Mouse (Mus musculus): ENCODE measurements around the gene Fam107a. TPM values are rescaled to one million over a fixed set of nuclear protein-coding genes. Genes with fewer than 3 reads are reported as not detected.

The Fam107a gene
- polyA plus RNA-seq, 1 experiment from 2014 or later: 8.2 TPM

GRCm38 (mm10) chr14:8325746-8326145, 7.9 kb upstream of the Fam107a start:
- 71% methylated on average over 4 of the region's 4 CpGs for WGBS
- Histone ChIP-seq H3K27me3 (ENCODE audit: insufficient read depth, low read length) (no peaks in the 10 kb centered on the region), H3K27ac (peak overlapping the region; percentile 19; the same call in 1 of the 2 replicates), H3K9ac (ENCODE audit: low read depth, low read length) (no peak overlapping the region), H3K4me3 (replicated peaks; ENCODE audit: low read depth, low read length) (no peak overlapping the region), H3K36me3 (ENCODE audit: insufficient read depth, low read length) (no peaks in the 10 kb centered on the region), H3K4me1 (replicated peaks; ENCODE audit: insufficient read depth, low read length) (0 out of 2 replicates have a peak, but pooled peaks cover 5% of the 10 kb centered on the region), H3K4me2 (ENCODE audit: low read length) (no peak overlapping the region), H3K9me3 (replicated peaks; ENCODE audit: low read length) (no peaks in the 10 kb centered on the region)
- no peak for ATAC-seq (replicated peaks; ENCODE audit: low FRiP score, low read depth)
- no peak for DNase-seq (ENCODE audit: low spot score)
- TF ChIP-seq CTCF (IDR thresholded peaks at IDR 0.05; ENCODE audit: low read depth): no peak

- no peak for DNase-seq (ENCODE audit: low spot score)
- Histone ChIP-seq H3K36me3 (ENCODE audit: insufficient read depth, low read length) (no peaks in the 10 kb centered on the region), H3K27me3 (ENCODE audit: insufficient read depth, low read length) (0 out of 2 replicates have a peak, but pooled peaks cover 6% of the 10 kb centered on the region), H3K9ac (ENCODE audit: low read depth, low read length) (no peak overlapping the region), H3K4me3 (replicated peaks; ENCODE audit: low read depth, low read length) (no peak overlapping the region), H3K4me1 (replicated peaks; ENCODE audit: insufficient read depth, low read length) (peaks cover 10% of the 10 kb centered on the region), H3K4me2 (ENCODE audit: low read length) (no peak overlapping the region), H3K9me3 (replicated peaks; ENCODE audit: low read length) (no peaks in the 10 kb centered on the region), H3K27ac (no peak overlapping the region)
- 85% methylated on average over 3 of the region's 3 CpGs for WGBS
- ATAC-seq (replicated peaks; ENCODE audit: low FRiP score, low read depth): no peak
- TF ChIP-seq CTCF (IDR thresholded peaks at IDR 0.05; ENCODE audit: low read depth): no peak
These were observed 2.7 kb upstream of the Fam107a start for GRCm38 (mm10) chr14:8320528-8320927.

GRCm38 (mm10) chr14:8316366-8317193, 1.2 kb downstream of the Fam107a start:
- 5% methylated on average over 23 of the region's 23 CpGs for WGBS
- Histone ChIP-seq H3K4me2 (ENCODE audit: low read length) (peak overlapping the region; percentile 53), H3K36me3 (ENCODE audit: insufficient read depth, low read length) (no peaks in the 10 kb centered on the region), H3K9me3 (replicated peaks; ENCODE audit: low read length) (no peaks in the 10 kb centered on the region), H3K27me3 (ENCODE audit: insufficient read depth, low read length) (0 out of 2 replicates have a peak, but pooled peaks cover 6% of the 10 kb centered on the region), H3K4me1 (replicated peaks; ENCODE audit: insufficient read depth, low read length) (peaks cover 10% of the 10 kb centered on the region), H3K4me3 (replicated peaks; ENCODE audit: low read depth, low read length) (peak overlapping the region; percentile 24), H3K27ac (0 out of 2 replicates have a peak overlapping the region, but pooled peaks have one; percentile 14), H3K9ac (ENCODE audit: low read depth, low read length) (peak overlapping the region; percentile 35)
- DNase-seq (ENCODE audit: low spot score): peak; percentile 51
- no peak for ATAC-seq (replicated peaks; ENCODE audit: low FRiP score, low read depth)
- TF ChIP-seq CTCF (IDR thresholded peaks at IDR 0.05; ENCODE audit: low read depth): no peak

GRCm38 (mm10) chr14:8315169-8315568, 2.7 kb downstream of the Fam107a start:
- TF ChIP-seq CTCF (IDR thresholded peaks at IDR 0.05; ENCODE audit: low read depth): no peak
- no peak overlapping the region for H3K9ac ChIP-seq (ENCODE audit: low read depth, low read length)
- peak overlapping the region; percentile 53; the same call in 1 of the 2 replicates for H3K4me2 ChIP-seq (ENCODE audit: low read length)
- H3K4me1 ChIP-seq (replicated peaks; ENCODE audit: insufficient read depth, low read length): peaks cover 10% of the 10 kb centered on the region
- 0 out of 2 replicates have a peak, but pooled peaks cover 6% of the 10 kb centered on the region for H3K27me3 ChIP-seq (ENCODE audit: insufficient read depth, low read length)
- no peak overlapping the region for H3K4me3 ChIP-seq (replicated peaks; ENCODE audit: low read depth, low read length)
- 47% methylated on average over 6 of the region's 6 CpGs for WGBS
- DNase-seq (ENCODE audit: low spot score) (no peak), ATAC-seq (replicated peaks; ENCODE audit: low FRiP score, low read depth) (no peak)
- H3K27ac ChIP-seq: peak overlapping the region; percentile 31; the same call in 1 of the 2 replicates
- no peaks in the 10 kb centered on the region for H3K9me3 ChIP-seq (replicated peaks; ENCODE audit: low read length)
- no peaks in the 10 kb centered on the region for H3K36me3 ChIP-seq (ENCODE audit: insufficient read depth, low read length)

- Histone ChIP-seq H3K4me1 (replicated peaks; ENCODE audit: insufficient read depth, low read length) (peaks cover 10% of the 10 kb centered on the region), H3K27ac (no peak overlapping the region), H3K36me3 (ENCODE audit: insufficient read depth, low read length) (no peaks in the 10 kb centered on the region), H3K4me3 (replicated peaks; ENCODE audit: low read depth, low read length) (no peak overlapping the region), H3K9me3 (replicated peaks; ENCODE audit: low read length) (no peaks in the 10 kb centered on the region), H3K9ac (ENCODE audit: low read depth, low read length) (no peak overlapping the region), H3K27me3 (ENCODE audit: insufficient read depth, low read length) (0 out of 2 replicates have a peak, but pooled peaks cover 6% of the 10 kb centered on the region), H3K4me2 (ENCODE audit: low read length) (no peak overlapping the region)
- 21% methylated on average over 3 of the region's 3 CpGs for WGBS
- TF ChIP-seq CTCF (IDR thresholded peaks at IDR 0.05; ENCODE audit: low read depth): peak; percentile 69
- ATAC-seq (replicated peaks; ENCODE audit: low FRiP score, low read depth): no peak
- peak; percentile 46 for DNase-seq (ENCODE audit: low spot score)
These were observed 3.3 kb downstream of the Fam107a start for GRCm38 (mm10) chr14:8314536-8314935.

- Histone ChIP-seq H3K27me3 (ENCODE audit: insufficient read depth, low read length) (0 out of 2 replicates have a peak, but pooled peaks cover 6% of the 10 kb centered on the region), H3K36me3 (ENCODE audit: insufficient read depth, low read length) (no peaks in the 10 kb centered on the region), H3K4me1 (replicated peaks; ENCODE audit: insufficient read depth, low read length) (peaks cover 10% of the 10 kb centered on the region), H3K9ac (ENCODE audit: low read depth, low read length) (no peak overlapping the region), H3K4me3 (replicated peaks; ENCODE audit: low read depth, low read length) (no peak overlapping the region), H3K27ac (0 out of 2 replicates have a peak overlapping the region, but pooled peaks have one; percentile 1), H3K4me2 (ENCODE audit: low read length) (no peak overlapping the region), H3K9me3 (replicated peaks; ENCODE audit: low read length) (no peaks in the 10 kb centered on the region)
- TF ChIP-seq CTCF (IDR thresholded peaks at IDR 0.05; ENCODE audit: low read depth): no peak
- DNase-seq (ENCODE audit: low spot score): no peak
- ATAC-seq (replicated peaks; ENCODE audit: low FRiP score, low read depth): no peak
- WGBS: 37% methylated on average over 7 of the region's 7 CpGs
These were observed 3.9 kb downstream of the Fam107a start for GRCm38 (mm10) chr14:8313877-8314276.
